Mouse (Mus musculus) olfactory bulb, adult 2 months (tissue): ENCODE results near the gene Larp4. TPM values are rescaled to one million over a fixed set of nuclear protein-coding genes. Genes with fewer than 3 reads are reported as not detected.
"Not testable (repeated sequence)": the region's sequence is repeated elsewhere in the genome, so short reads cannot be mapped to it uniquely, and the experiment has no call there.

Experiments
- H3K27ac ChIP-seq: fragments of 200-500 bp; 2 replicates; pipeline ENCODE4 v1.5.1; 2012; ENCODE audit warnings: low read depth, low read length; ENCODE audit not compliant: insufficient read depth
- H3K4me1 ChIP-seq: fragments of 200-500 bp; 2 replicates; pipeline ENCODE4 v1.6.1; 2012; ENCODE audit warnings: low read length; ENCODE audit not compliant: control insufficient read depth, insufficient read depth
- H3K4me3 ChIP-seq: fragments of 200-500 bp; 2 replicates; pipeline ENCODE4 v1.5.1; 2012; ENCODE audit warnings: mild to moderate bottlenecking, low read depth, low read length, moderate library complexity; ENCODE audit not compliant: insufficient read depth
- CTCF ChIP-seq: fragments of 200-500 bp; IDR thresholded peaks from 2 replicates; pipeline ENCODE4 v1.5.1; 2012; ENCODE audit warnings: low read depth, mild to moderate bottlenecking, low read length, moderate library complexity; ENCODE audit not compliant: insufficient read depth
- POLR2A ChIP-seq: fragments of 200-500 bp; IDR thresholded peaks from 2 replicates; pipeline ENCODE4 v1.6.1; 2012; ENCODE audit warnings: mild to moderate bottlenecking, low read depth, low read length, moderate library complexity; ENCODE audit not compliant: insufficient read depth
- WGBS: fragments of 180-500 bp; shearing (Covaris S2); methylation state at CpG from one replicate; pipeline ENCODE4 v1.1.7; 2018; 5-methylcytosine and 5-hydroxymethylcytosine counted together
- polyA plus RNA-seq: library from polyadenylated mRNA; stranded (reverse); fragments of >200 nt; gene quantifications from 2 replicates; pipeline ENCODE4 v1.2.4, GENCODE M21; 2012; ENCODE audit warnings: low replicate concordance; ENCODE audit not compliant: missing spikeins, insufficient read depth, insufficient read length

The Larp4 gene
- polyA plus RNA-seq, 1 experiment = not detected

DNA sequence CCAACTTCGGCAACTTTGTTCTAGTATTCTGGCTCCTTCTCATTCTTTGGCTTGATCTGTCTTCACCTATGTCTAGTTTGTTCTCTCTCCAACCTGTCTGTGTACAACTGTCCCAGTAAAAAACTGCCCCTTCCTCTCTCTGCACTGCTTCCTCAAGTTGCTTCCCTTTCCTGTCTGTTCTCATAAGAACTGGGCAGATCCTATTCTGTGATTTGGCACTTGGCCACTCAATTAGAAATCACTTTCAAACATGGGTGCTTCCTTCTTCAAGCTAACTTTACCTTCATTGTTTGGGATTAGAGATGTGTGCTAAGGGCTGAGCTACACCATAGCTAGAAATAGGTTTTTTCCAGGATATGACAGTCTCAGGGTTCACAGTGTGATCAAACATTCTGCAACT lies 741 bp downstream of the Larp4 start:
- TF ChIP-seq POLR2A (no peak), CTCF (no peak)
- H3K27ac ChIP-seq = no peak overlapping the region
- 84% methylated on average over 1 of the region's 1 CpGs for WGBS

DNA sequence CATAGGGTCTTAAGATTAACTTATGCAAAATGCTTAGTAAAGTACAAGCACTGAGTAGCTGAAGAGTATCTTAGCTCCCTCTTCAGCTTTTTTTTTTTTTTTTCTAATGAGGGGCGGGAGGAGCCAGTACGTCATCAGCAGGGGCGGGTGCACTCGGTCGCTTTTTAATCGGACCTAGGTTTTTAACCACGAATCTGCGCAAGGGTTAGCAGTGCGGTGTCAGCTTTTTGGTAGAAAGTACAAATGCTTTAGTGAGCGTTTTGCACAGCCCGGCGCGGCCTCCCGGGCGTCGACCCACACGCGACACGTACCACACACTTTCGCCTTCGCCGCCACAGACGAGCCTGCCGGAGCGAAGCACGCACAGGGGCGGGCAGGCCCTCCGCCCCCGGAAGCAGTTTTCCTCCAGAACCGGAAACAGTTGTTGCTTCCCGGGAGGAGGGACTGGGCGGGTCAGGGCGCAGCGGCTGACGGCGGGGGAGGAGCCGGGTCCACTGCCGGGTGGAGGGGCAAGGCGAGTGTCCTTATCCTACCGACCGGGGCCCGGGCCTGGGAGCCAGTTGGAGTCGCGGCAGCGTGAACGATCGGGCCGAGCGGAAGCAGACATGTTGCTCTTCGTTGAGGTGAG lies 2.6 kb downstream of the Larp4 start:
- TF ChIP-seq CTCF = no peak
- TF ChIP-seq POLR2A = peak; percentile 89
- under 1% methylated on average over 50 of the region's 50 CpGs for WGBS
- no peaks in the 10 kb centered on the region for H3K4me1 ChIP-seq
- peak overlapping the region; percentile 92 for H3K27ac ChIP-seq
- H3K4me3 ChIP-seq = peak overlapping the region; percentile 91

More for the DNA sequence above, 741 bp downstream of the Larp4 start:
- Histone ChIP-seq H3K4me1 (no peaks in the 10 kb centered on the region), H3K4me3 (no peak overlapping the region)

DNA sequence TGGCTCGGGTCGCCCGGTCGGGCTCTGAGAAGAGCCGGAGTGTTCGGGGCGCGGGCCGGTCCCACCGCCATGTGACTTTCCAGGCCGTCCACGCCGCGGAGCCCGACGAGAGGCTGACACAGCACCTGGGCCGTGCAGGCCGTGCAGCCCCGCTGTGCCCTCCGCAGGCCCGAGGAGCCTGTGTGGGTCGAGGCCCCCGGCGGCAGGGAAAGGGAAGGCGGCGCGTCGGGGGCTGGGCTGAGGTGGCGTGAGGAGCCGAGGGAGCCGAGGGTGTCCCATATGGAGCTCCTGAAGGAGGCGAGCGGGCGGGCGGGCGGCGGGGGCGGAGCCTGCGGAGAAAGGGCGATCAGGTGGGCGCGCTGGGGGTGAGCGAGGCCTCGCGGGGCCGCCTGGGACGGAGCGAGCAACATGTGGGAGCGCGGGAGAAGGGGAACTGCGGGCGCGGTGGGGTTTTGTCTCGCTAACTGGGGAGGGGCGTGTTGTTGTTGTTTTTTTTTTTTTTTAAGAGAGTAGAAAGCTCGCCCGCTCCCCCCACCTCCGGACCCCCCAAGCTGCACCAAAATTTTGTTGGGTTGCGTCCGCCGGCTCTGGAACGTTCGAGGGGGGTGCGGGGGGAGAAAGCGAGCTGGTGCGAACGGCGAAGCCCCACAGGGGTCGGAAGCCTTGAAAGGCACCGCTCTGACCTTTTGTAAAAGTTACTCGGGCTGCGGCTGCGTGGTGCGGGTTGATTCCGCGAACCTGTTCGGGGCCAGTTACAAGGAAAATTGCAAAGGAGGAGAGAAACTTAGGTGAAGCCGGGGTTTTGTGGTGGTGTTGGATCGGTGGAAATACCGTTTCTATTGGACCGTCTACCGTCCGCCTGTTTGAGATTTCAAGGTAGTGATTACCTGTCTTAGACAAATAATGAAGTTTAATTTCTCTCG lies 3.4 kb downstream of the Larp4 start:
- Histone ChIP-seq H3K4me3 (peak overlapping the region; percentile 91), H3K4me1 (no peaks in the 10 kb centered on the region), H3K27ac (peak overlapping the region; percentile 74)
- under 1% methylated on average over 84 of the region's 84 CpGs for WGBS
- TF ChIP-seq POLR2A = no peak
- no peak for TF ChIP-seq CTCF

DNA sequence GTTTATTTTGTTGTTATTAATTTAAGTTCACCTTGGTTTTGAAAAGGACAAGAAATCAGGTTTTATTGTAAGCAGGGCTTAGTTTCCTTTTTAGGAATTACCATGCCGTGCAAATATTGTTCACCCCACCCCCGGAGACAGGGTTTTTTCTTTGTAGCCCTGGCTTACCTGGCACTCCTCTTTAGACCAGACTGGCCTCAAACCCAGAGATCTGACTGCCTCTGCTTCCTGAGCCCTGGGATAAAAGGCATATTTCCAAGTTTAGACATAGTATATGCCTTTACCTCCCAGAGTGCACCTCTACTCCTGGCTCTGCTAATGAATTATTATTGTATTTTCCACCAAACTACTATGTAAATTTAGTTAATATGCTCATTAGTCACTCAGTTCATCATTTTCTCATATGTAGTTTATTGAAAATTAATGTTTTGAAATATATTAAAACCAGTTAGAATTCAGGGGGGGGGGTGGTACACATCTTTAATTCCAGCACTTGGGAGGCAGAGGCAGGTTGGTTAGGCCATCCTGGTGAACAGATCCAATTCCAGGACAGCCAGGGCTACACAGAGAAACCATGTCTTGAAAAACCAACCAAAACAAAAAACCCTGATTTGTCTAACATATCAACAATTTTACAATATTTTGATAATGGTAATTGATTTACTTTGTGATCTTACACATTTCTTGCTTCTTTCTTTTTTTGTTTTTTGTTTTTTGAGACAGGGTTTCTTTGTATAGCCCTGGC lies 4.8 kb downstream of the Larp4 start:
- TF ChIP-seq CTCF = no peak
- TF ChIP-seq POLR2A = no peak
- Histone ChIP-seq H3K4me3 (no peak overlapping the region), H3K4me1 (no peaks in the 10 kb centered on the region), H3K27ac (no peak overlapping the region)
- WGBS = 60% methylated on average over 2 of the region's 2 CpGs

DNA sequence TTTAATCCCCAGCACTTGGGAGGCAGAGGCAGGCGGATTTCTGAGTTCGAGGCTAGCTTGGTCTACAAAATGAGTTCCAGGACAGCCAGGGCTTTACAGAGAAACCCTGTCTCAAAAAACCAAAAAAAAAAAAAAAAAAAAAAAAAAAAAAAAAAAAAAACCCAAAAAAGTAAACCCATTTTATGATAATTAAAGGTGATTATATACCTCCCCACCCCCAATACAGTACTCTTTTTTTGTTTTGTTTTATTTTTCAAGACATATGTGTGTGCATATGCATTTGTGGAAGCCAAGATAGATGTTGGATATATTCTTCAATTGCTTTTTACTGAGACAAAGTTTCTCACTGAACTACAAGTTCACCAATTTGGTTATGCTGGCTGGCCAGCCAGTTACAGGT lies 6.3 kb downstream of the Larp4 start:
- 87% methylated on average over 2 of the region's 2 CpGs for WGBS
- not testable (repeated sequence) for H3K4me1 ChIP-seq, H3K27ac ChIP-seq, H3K4me3 ChIP-seq

DNA sequence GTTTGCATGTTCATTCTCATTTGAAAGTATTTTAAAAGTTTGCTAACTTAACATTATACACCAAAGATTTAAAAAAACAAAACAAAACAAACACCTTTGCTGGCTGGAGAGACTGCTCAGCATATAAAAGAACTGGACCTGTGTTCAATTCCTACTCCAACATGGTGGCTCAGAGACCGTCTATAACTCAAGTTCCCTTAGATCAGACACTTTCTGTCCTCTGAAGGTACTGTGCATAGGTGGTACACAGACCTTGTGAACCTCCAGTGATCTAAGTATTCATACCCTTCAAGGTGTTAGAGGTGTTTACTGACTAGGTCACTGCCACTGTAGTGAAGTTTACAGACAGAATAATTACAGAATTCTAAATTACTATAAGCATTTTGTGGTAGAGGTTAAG lies 9.4 kb downstream of the Larp4 start:
- 73% methylated on average over 1 of the region's 1 CpGs for WGBS
- no peak for TF ChIP-seq CTCF
- TF ChIP-seq POLR2A = no peak

DNA sequence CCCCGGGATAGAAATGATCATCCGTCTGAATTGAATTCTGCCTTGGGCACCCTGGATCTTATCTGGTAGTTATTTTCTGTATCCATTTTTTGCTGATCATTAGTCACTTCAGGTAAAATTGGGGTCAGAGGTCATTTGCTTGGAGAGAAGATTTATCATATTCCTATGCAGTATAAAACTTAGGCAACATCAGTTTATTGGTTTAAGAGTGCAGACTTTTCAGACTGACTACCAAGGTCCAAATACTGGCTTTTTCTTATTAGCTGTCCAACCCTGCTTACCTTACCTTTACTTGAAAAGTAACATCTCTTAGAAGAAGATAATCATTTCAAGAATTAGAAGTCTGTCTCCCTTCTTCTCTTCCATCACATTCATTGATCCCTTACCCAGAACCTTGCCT lies 9.8 kb downstream of the Larp4 start:
- H3K4me1 ChIP-seq = no peaks in the 10 kb centered on the region
- no peak for TF ChIP-seq CTCF
- TF ChIP-seq POLR2A = no peak
- H3K4me3 ChIP-seq = no peak overlapping the region
- no peak overlapping the region for H3K27ac ChIP-seq
- 92% methylated on average over 2 of the region's 2 CpGs for WGBS

More for the DNA sequence above, 9.4 kb downstream of the Larp4 start:
- Histone ChIP-seq H3K27ac (no peak overlapping the region), H3K4me1 (no peaks in the 10 kb centered on the region), H3K4me3 (no peak overlapping the region)

DNA sequence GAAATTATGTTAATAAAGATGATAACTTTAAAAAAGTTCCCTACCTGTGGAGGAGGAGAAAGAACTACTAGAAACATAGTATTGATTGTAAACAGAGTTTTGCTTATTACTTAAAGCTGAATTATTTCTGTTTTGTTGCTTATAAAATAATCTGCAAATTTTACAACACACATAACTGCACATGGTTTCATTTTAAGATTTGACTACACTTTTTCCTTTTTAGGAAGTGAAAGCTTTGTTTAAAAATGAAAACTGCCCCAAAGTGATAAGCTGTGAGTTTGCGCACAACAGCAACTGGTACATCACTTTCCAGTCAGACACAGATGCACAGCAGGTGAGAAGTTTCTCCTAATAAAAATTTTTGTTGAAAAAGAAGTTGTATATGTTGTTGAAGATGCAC lies 23.2 kb downstream of the Larp4 start:
- H3K27ac ChIP-seq = no peak overlapping the region
- no peaks in the 10 kb centered on the region for H3K4me1 ChIP-seq
- 98% methylated on average over 1 of the region's 1 CpGs for WGBS

More for the DNA sequence above, 23.2 kb downstream of the Larp4 start:
- TF ChIP-seq POLR2A (no peak), CTCF (no peak)
- H3K4me3 ChIP-seq = no peak overlapping the region
